Mouse (Mus musculus) right cerebral cortex, adult 2 months (tissue): Measurements from ENCODE around the gene Kcnh1.

Experiments
- DNase-seq, 2 experiments: peaks; one replicate each; pipeline ENCODE4 v3.0.0; 2021 to 2022; ENCODE audit warnings: low spot score in 2 of 2

Kcnh1 gene

DNA sequence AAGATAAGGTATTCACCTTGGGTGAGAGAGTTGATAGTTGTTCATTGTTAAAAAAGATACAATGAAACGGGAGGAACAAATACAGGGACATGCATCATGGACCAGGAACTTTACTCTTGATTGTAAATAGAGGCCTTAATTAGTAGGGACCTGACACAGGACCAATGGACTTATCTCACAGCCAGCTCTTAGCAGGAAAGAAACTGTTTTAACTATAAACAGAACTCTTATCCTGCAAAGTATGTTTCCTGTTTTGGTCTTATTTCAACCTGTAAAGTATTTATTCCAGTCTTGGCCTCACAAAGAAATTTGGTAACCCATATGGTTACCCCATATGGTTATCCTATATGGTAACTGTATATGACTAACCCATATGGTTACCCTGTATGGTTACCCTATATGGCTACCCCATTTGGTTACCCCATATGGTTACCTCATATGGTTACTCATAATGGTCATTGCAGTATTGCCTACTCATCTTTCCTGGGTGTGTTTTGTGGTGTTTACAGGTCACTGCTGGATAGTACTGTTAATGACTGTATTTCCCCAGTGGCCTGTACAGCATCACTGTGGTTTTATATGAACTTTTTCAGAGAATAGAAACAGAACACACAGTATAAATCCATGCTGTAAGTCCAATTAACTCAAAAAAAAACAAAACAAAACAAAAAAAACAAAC lies 125.0 kb downstream of the Kcnh1 start:
- no peak for DNase-seq

DNA sequence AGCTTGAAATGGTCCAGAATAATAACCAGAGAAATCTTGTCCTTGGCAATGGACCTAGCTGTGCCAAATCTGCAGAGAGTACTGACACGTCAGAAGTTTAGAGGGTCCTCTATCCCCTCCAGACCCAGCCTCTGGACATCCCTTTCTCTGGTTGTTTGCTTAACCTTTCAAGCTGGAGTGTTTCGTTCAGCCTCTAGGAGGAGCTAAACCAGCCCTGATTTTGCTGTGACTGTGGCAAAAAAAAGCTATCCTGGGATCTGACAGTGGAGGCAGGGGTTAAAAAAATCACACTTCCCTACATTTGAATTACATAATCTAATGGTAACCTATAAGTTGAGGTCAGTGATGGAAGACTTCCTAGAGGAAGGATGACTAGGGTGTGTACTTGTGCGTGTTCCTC lies 133.6 kb downstream of the Kcnh1 start:
- DNase-seq: no peak

DNA sequence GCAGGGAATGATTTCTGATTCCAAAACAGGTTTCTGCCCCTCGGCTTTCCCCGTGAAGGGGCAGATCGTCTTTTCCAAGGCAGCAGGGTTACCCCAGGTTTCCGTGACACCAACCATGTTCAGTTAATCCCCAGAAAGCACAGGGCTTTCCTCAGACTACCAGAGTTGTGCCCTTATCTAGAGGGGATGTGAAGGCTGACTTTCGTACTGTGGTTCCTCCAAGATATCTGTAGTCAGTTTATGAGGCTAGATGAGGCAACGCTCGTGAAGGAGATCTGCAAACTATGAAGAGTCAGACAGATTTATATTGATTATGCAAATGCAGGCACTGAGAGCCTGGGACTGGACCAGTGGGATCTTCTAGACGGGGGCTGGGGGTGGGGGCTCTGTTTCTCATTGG lies 136.5 kb downstream of the Kcnh1 start:
- no peak for DNase-seq

DNA sequence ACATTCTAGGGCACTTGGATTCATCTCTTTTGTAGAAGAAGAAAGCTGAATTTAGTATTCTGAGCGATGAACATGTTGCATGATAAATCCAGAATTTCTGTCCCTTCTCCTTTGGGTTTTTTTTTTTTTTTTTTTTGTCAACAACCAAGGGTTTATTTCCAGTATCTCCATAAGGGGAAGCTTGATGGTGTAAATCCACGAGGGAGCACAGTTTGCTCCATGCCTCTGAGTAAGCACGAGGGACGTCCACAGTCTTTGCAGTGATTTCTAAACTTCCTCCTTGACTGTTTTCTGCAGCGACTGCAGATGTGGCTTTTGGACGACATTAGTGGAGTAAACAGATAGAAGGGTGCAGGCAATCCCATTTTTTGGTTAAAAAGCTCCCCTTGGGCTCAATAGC lies 140.6 kb downstream of the Kcnh1 start:
- no peak for DNase-seq

DNA sequence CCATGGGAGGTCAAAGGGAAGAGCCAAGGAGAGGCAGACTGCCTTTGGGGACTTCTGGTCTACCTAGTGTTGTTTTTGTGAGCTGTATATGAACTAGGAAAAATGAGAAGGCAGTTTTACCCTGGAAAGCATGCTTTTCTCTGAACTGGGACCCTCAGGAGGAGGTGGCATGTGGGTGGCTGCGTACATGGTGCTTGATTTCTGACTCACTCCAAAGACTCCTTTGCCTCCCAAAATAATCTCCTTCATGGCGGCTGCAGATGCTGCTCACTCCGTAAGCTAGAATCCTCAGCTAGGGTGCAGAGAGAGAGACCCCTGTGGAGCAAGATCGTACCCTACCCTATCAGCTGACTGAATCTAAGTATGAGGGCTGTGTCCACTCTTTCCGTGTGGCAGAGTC lies 145.5 kb downstream of the Kcnh1 start:
- DNase-seq: peak; percentile 62 to 66

DNA sequence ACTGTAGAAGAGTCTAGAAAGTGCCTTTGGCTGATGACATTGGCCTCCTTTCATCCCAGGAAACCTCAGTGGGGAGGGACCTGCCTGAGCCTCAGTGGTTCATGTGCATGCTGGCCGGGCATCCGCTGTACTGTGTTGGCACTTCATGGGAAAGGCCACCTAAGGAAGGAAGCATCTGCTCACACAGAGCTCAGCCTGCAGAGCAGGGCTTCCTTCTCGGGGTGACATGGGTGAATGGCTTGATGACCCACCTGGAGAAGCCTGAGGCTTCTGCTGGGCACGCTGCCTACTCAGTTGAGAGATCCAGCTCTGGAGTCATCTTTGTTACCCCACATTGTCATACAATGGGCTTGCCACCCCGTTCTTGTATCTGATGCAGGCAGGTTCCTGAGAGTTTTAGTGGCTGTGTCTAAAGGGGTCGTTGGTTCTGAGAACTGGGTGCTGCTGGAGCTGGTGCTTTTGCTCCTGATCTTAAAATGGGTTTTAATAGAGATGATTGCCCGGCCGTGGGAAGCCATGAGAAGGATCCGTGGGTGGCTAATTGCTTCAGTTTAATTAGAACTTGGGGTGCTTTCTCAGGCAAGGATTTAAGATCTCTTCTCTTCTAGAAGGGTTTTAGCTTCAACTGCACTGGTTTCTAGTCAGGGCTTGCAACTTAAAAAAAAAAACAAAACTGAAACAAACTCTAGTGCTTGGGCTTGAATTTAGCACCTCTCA lies 148.9 kb downstream of the Kcnh1 start:
- DNase-seq: no peak

DNA sequence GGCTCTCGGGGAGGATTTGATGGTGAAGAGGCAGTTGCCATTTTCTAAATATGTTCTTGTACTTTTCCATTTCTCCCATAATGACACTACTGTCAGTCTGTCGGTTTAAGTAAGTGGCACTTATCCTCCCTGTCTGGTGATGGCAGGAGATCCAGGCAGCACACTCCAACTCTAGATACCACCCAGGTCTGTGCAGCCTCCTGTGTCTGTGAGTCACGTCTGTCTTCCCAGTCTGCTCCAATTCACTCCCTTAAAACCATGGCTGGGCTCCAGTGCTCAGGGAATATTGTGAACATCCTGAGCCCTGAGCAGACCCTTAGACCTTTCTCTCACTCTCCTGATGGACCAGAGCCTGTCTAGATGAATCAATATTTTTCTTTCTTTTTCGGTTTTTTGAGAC lies 151.2 kb downstream of the Kcnh1 start:
- peak in 1 of 2 experiments; percentile 37 for DNase-seq

DNA sequence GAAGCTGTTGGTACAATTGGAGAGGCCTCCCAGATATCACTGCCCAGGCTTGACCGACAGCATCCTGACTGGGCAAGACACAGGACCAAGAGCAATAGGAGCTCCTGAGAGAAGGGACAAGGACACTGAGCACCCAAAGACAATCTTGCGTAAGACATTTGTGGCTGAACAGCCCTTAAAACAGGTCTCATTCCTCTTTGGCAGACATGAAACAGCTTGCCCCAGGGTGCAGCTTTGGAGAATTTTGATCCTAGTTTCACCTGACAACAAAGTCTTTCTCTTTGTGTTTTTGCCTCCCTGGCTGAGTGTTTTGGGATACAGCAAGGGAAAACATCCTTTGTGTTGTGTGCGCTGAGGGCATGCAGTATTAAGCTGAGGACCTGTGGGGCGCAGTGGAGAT lies 153.4 kb downstream of the Kcnh1 start:
- DNase-seq: no peak

DNA sequence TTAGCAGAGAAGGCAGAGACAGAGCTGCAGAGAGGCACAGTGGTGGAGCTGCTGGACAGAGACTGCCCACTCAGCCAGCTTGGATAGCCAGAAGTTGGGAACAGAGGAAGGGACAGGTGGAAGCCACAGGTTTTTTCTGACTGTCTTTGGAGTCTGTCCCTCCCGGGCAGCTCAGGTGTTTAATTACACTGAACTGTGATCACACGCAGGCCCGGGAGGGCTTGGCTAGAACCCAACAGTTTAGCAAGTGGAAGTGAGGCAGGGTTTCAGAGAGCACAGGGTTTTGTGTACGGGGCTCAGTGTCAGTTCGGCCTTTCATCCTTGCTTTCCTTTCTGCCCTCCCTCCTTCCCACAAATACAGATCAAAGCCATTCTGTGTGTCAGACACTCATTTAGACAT lies 156.8 kb downstream of the Kcnh1 start:
- no peak for DNase-seq

DNA sequence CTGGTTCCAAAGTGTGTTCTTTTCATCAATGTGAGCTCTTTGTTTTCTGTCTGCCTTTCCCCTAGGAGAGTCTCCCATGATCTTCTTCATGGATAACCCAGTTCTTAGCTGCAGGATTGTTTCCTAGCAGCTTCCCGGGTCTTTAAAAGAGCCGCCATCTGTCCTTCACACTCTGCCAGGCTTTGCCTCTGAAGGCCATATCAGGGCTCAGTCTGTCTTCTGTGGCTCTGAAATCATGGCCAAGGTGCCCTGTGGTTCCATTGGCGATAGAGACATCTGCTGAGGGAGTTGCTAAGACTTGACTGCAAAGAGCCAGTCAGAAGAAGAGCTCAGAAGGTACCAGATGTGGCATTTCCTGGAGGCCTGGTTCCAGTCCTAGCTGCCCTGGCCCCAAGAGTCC lies 165.7 kb downstream of the Kcnh1 start:
- no peak for DNase-seq

DNA sequence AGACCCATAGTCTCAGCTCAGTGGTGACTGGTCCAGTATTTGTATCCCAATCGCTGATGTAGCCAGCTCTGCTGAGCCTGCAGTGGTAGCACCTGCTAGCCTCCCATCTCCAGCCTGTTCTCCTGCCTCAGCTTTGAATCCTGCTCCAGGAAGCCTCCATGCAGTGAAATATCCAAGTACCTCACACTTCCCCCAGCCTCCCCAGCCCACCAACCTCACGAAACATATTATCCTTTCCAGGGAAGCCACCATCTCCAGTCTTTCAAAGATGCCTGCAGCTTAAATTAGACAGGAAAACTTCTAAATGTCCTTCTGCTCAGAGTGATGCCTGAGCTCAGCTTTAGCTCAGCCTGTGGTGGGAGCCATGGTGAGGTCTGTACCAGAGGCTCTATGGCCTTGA lies 168.6 kb downstream of the Kcnh1 start:
- no peak for DNase-seq

DNA sequence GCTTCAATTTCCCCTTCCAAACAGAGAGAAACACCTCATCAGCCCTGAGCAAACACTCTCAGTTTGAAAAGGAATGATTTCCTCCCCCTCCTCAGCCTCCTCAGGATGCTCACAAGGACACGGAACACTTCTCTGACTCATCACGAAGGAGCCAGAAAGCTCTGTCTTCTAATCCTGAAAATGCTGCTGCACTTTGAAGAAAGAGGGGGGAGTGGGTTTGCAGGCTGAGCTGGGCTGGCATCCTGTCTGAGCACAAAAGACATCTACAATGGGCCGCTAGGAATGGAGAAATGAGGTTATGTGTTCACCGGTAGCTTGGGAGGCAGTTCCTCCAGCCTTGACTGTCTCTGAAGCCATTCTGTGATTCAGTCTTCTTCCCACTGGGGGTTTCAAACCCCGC lies 177.8 kb downstream of the Kcnh1 start:
- peak; percentile 64 to 76 for DNase-seq

DNA sequence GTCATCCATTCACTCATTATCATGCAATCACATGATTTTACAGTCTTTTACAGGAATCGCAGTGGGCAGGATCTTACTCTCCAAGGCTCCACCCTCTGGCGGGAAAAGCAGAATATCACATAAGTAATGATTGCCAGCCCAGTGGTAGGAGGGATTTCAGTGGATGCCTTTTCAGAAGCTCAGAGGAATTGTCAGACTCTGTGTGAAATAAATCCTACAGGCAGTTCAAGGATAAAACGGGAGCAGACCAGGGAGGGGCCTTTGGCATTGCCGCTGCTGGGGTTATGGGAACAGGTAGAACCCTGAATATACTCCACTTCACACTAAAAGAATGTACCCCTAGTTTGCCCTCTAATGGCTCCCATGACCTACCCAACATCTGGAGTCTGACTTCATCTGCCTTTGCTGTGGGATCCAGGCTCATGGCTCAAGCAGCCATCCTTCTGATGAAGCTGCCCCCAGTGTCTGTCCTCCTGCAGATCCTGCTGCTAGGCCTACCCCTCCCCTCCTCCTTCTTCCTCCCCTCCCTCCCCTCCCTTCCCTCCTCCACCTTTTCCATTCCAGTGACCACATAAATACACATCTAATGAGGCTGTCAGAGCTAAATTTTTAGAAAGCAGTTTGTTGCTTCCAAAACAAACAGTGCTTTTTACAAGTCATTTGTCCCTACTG lies 181.5 kb downstream of the Kcnh1 start:
- DNase-seq: no peak

DNA sequence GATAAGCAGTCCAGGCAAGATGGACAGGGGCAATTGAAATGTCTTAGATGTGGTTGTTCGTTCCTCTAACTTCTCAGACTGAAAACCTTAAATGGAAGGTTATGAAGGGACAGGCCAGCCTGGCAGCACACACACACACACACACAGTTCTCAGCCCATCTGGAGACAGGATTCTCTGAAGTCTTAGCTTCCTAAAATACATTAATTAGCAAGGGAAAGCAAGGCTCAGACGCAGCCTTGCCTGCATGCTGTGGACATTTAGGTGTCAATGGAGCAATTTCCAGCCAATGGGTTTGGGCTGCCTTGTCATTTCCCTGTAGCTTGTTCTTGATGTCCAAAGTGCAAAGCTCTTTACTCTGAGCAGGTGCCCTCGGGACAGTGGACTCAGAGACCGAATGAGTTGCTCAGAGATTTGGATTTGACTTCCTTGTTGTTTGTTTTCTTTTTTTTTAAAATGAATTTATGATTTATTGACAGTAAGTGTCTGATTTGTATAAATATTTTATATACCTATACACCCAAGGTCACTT lies 188.0 kb downstream of the Kcnh1 start:
- DNase-seq: no peak

DNA sequence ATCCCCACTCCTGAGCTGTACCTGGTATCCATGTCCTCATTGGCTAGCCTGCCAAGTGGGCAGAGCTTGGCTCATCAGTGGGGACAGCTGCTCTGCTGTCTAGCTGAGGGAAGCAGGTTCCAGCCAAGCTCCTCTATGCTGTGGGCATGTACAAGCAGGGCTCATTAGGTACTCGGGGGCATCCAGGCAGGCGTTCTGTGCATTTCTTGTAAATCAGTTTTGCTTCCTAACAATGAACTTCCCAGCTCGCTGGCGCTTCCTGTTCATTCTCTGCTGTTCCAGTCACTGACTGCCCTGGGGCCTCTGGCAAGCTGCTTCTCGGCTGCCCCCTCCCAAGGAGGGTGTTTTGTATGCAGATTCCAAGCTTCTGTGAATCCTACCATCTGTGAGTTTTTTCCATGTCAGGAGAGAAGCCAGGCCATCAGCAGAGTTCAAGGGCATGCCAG lies 190.0 kb downstream of the Kcnh1 start:
- DNase-seq: no peak

DNA sequence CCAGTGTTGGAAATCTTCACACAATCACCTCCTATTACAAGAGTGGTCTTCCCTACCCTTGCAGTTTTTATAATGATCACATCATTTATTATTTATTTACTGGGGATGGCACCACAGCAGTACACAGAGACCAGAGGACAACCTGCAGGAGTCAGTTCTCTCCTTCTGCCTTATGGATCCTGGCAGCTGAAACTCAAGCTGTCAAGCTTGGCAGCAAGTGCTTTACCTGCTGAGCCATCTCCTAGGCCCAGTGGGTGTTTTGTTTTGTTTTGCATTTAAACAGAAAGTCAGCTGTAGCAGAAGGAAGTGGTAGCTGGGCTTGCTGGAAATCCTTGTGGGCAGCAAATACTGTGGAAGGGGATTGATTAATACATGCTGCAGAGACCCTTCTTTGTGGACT lies 197.1 kb downstream of the Kcnh1 start:
- no peak for DNase-seq

DNA sequence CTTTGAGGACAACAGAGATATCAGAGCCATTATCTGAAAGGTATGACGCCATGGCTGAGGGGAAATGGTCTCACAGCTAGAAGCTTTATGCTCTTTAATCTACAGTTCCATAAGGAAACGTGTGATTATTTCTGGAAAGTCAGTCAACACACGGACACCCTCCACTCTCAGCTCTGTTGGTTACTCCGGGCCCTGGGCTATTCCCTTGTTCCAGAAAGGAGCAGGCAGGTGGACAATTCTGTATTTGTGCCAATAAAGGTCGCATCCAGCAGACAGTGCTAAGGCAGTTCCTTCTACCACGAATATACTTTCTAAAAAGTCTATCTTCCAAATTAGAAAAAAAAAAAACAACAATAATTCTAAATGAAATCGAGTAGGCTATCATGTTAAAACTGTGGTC lies 200.5 kb downstream of the Kcnh1 start:
- DNase-seq: no peak

DNA sequence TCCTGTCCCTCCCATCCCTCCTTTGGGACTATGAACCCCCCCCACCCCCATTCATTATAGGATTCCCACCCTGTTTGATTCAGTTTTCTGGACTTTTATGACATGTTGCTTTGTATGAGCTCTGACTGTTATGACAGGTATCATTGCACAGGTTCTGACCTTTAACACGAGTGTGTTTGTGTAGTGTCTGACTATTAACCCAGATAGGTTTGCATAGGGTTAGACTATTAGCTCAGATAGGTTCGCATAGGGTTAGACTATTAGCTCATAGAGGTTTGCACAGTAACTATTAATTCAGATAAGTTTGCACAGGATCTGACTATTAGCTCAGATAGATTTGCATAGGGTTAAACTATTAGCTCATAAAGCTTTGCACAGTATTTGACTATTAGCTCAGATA lies 201.7 kb downstream of the Kcnh1 start:
- DNase-seq: no peak

DNA sequence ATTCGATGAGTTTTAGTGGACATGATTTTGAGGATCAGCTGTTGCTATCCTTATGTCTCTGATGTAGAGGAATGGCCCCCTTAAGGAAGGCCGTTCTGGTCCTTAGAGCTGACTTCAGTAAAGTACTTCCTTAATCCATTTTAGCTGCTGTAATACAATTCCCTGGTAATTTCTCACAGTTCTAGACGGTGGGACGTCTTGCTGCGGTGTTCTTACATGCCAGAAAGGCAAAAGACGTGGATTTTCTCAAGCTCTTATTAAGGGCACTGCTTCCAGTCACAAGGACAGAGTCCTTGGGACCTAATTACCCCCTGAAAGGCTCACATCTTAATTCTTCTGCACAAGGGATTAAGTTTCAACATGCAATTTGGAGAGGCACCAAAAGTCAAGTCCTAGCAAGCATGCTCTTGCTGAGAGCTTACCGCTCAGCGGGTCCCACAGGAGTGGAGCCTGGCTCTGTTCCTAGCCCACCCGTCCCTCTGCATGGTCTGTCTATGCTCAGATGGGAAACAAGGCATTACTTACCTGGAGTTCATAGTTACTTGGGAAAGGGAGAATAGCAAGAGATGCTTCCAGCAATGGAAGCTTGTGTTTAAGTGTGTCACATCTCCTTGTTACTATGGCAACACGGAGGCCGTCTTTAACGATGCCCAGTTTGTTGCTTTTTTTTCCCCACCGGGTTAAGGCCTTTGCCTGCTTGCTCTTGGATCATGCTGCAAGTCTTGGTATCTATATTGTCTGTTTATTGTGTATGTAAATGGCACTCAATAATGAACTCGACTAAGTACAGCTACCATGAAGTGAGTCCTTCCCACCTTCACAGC lies 209.3 kb downstream of the Kcnh1 start:
- peak in 1 of 2 experiments; percentile 33 for DNase-seq

DNA sequence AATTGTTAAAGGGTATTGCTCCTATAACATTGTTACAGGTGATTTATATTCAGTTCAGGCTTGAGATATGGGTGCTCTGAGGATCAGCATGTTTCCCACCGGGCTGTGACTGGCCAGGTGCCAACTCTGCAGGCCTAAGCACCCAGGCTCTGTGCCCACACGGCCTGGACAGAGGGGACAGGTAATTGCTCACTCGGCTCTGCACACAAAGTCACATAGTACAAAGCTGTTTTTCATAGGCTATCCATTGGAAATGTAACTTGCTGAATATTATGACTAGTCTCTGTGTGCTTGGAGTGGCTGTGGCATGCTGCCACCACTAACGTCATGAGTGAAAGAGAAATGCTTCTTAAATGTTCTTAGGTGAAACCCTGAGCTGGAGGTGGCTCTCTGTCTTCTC lies 210.4 kb downstream of the Kcnh1 start:
- DNase-seq: no peak

DNA sequence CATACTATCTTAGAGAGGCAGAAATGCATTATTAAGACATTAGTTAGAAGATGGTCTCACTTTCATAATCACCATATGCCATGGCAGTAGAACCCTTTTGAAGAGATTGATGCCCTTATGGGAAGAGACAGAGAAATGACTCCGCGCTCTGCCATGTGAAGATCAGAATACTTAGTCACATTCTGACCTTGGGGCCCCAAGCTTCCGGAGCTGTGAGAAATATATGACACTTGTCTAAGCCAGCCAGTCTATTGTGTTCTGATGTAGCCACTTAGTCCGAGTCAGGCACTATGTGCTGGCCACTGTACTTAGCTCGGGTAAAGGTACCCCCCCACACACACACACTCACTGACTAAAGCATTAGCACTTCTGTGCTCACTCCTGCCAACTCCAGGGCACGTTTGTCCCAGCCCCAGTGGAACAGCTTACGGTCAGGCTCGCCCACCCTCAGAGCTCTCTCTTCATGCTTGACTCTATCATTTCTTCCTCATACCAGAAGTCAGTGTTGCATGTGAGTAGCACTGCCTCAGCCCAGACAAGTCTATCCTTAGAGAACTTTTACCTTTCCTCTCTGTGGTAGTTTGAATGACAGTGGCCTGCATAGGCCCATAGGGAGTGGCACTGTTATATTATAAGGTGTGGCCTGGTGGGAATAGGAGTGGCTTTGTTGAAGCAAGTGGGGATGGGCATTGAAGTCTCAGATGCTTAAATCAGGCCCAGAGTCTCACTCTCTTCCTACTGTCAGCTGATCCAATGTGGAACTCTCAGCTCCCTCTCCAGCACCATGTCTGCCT lies 212.5 kb downstream of the Kcnh1 start:
- DNase-seq: no peak
